Mouse (Mus musculus): ENCODE measurements around the gene Dnase2a. TPM values are rescaled to one million over a fixed set of nuclear protein-coding genes. Genes with fewer than 3 reads are reported as not detected.
A peak's percentile ranks its signal among the peaks of the same experiment; 100 is the strongest.

The Dnase2a gene
- polyA plus RNA-seq, 1 experiment: 20.1 TPM

GRCm38 (mm10) chr8:84970913-84971312, 62.6 kb downstream of the Dnase2a start:
- Histone ChIP-seq H3K4me1 (ENCODE audit: control insufficient read depth, insufficient read depth, low read length) (peaks cover 26% of the 10 kb centered on the region), H3K27me3 (replicated peaks; ENCODE audit: control insufficient read depth, insufficient read depth, low read length) (no peaks in the 10 kb centered on the region), H3K27ac (ENCODE audit: insufficient read depth, low read depth, low read length) (no peak overlapping the region), H3K36me3 (ENCODE audit: control insufficient read depth, insufficient read depth, low read length) (no peaks in the 10 kb centered on the region), H3K4me3 (ENCODE audit: insufficient read depth, low read depth, low read length) (0 out of 2 replicates have a peak overlapping the region, but pooled peaks have one; percentile 88)
- no peak for TF ChIP-seq CTCF (conservative IDR thresholded peaks at IDR 0.05; ENCODE audit: insufficient read depth, insufficient read length, low read depth, low read length)
- TF ChIP-seq POLR2A (IDR thresholded peaks at IDR 0.05; ENCODE audit: low read depth, low read length): no peak
- no peak for DNase-seq
- WGBS: 73% methylated on average over 5 of the region's 5 CpGs

Other genes with a start within 250 kb of the Dnase2a start
- gene Ier2, start 245.7 kb upstream of the Dnase2a start, polyA plus RNA-seq (2012; rRNA removed): 5.7 and 7.3 TPM in 2 replicates
- 73.7 and 98.9 TPM in 2 replicates for gene Trmt1, start 222.3 kb upstream of the Dnase2a start, polyA plus RNA-seq (2012; rRNA removed)
- gene Nacc1, start 220.7 kb upstream of the Dnase2a start, polyA plus RNA-seq (2012; rRNA removed): 85.8 and 93.9 TPM in 2 replicates
- 3.2 and 4.1 TPM in 2 replicates for gene Lyl1, start 207.1 kb upstream of the Dnase2a start, polyA plus RNA-seq (2012; rRNA removed)
- gene G430095P16Rik, start 185.6 kb upstream of the Dnase2a start, polyA plus RNA-seq (2012; rRNA removed): 0.65 and 0.81 TPM in 2 replicates
- gene Nfix, start 108.2 kb upstream of the Dnase2a start, polyA plus RNA-seq (2012; rRNA removed): 17.7 and 22.1 TPM in 2 replicates
- gene Dand5, start 85.7 kb upstream of the Dnase2a start, polyA plus RNA-seq (2012; rRNA removed): 4.4 and 4.5 TPM in 2 replicates
- gene Gadd45gip1, start 77.0 kb upstream of the Dnase2a start, polyA plus RNA-seq (2012; rRNA removed): 24.2 and 41.0 TPM in 2 replicates
- 73.0 TPM in 2 replicates for gene Rad23a, start 67.9 kb upstream of the Dnase2a start, polyA plus RNA-seq (2012; rRNA removed)
- gene Calr, start 61.6 kb upstream of the Dnase2a start, polyA plus RNA-seq (2012; rRNA removed): 316 and 337 TPM in 2 replicates
- gene Farsa, start 51.6 kb upstream of the Dnase2a start, polyA plus RNA-seq (2012; rRNA removed): 37.5 and 37.6 TPM in 2 replicates
- gene Syce2, start 36.4 kb upstream of the Dnase2a start, polyA plus RNA-seq (2012; rRNA removed): 0.87 and 1.7 TPM in 2 replicates
- 700 TPM in 2 replicates for gene Gcdh, start 14.6 kb upstream of the Dnase2a start, polyA plus RNA-seq (2012; rRNA removed)
- 3.2 and 6.0 TPM in 2 replicates for gene Klf1, start 6.6 kb upstream of the Dnase2a start, polyA plus RNA-seq (2012; rRNA removed)
- gene Mast1, start 28.8 kb downstream of the Dnase2a start, polyA plus RNA-seq (2012; rRNA removed): 0.18 and 0.38 TPM in 2 replicates
- gene Rtbdn, start 38.4 kb downstream of the Dnase2a start, polyA plus RNA-seq (2012; rRNA removed): not detected in 2 replicates
- not detected in 2 replicates for gene Gm49661, start 60.9 kb downstream of the Dnase2a start, polyA plus RNA-seq (2012; rRNA removed)
- gene Prdx2, start 61.0 kb downstream of the Dnase2a start, polyA plus RNA-seq (2012; rRNA removed): 304 and 376 TPM in 2 replicates
- 29.4 and 34.4 TPM in 2 replicates for gene Rnaseh2a, start 61.2 kb downstream of the Dnase2a start, polyA plus RNA-seq (2012; rRNA removed)
- 19.2 and 20.9 TPM in 2 replicates for gene Junb, start 70.2 kb downstream of the Dnase2a start, polyA plus RNA-seq (2012; rRNA removed)
- gene Hook2, start 82.0 kb downstream of the Dnase2a start, polyA plus RNA-seq (2012; rRNA removed): 34.5 and 34.6 TPM in 2 replicates
- gene Best2, start 106.0 kb downstream of the Dnase2a start, polyA plus RNA-seq (2012; rRNA removed): not detected in 2 replicates
- gene Asna1, start 116.7 kb downstream of the Dnase2a start, polyA plus RNA-seq (2012; rRNA removed): 266 and 270 TPM in 2 replicates
- gene Trir, start 118.3 kb downstream of the Dnase2a start, polyA plus RNA-seq (2012; rRNA removed): 103 and 111 TPM in 2 replicates
- 36.1 and 45.0 TPM in 2 replicates for gene Tnpo2, start 128.4 kb downstream of the Dnase2a start, polyA plus RNA-seq (2012; rRNA removed)
- 32.6 and 39.6 TPM in 2 replicates for gene Fbxw9, start 151.5 kb downstream of the Dnase2a start, polyA plus RNA-seq (2012; rRNA removed)
- gene Gm5741, start 159.4 kb downstream of the Dnase2a start, polyA plus RNA-seq (2012; rRNA removed): 0.91 TPM in 1 of 2 replicates, not detected in the other
- 26.0 and 30.8 TPM in 2 replicates for gene Dhps, start 163.2 kb downstream of the Dnase2a start, polyA plus RNA-seq (2012; rRNA removed)
- 141 and 157 TPM in 2 replicates for gene Wdr83os, start 172.2 kb downstream of the Dnase2a start, polyA plus RNA-seq (2012; rRNA removed)
- gene Wdr83, start 172.7 kb downstream of the Dnase2a start, polyA plus RNA-seq (2012; rRNA removed): 33.7 and 37.7 TPM in 2 replicates
- gene Man2b1, start 174.7 kb downstream of the Dnase2a start, polyA plus RNA-seq (2012; rRNA removed): 111 and 116 TPM in 2 replicates
- 0.76 and 0.84 TPM in 2 replicates for gene Zfp791, start 214.5 kb downstream of the Dnase2a start, polyA plus RNA-seq (2012; rRNA removed)
- not detected in 2 replicates for gene Cks1brt, start 243.4 kb downstream of the Dnase2a start, polyA plus RNA-seq (2012; rRNA removed)